Mouse (Mus musculus) embryonic fibroblast, embryonic 13.5 days (primary cell): Measurements from ENCODE around the gene Car2.

Source experiments
- CTCF ChIP-seq: IDR thresholded peaks from 2 replicates; pipeline ENCODE4 v1.5.1; 2011; ENCODE audit warnings: mild to moderate bottlenecking, control low read depth, low read length, moderate library complexity, borderline replicate concordance; ENCODE audit not compliant: insufficient read depth
- POLR2A ChIP-seq: IDR thresholded peaks from 2 replicates; pipeline ENCODE4 v1.6.1; 2011; ENCODE audit warnings: low read depth, mild to moderate bottlenecking, control low read depth, low read length, moderate library complexity

GRCm38 (mm10) chr3:14861165-14861564, 24.9 kb upstream of the Car2 start:
- TF ChIP-seq POLR2A (no peak), CTCF (no peak)
